ENCODE assay signal across 25 mouse cellular contexts in the genomic region with DNA sequence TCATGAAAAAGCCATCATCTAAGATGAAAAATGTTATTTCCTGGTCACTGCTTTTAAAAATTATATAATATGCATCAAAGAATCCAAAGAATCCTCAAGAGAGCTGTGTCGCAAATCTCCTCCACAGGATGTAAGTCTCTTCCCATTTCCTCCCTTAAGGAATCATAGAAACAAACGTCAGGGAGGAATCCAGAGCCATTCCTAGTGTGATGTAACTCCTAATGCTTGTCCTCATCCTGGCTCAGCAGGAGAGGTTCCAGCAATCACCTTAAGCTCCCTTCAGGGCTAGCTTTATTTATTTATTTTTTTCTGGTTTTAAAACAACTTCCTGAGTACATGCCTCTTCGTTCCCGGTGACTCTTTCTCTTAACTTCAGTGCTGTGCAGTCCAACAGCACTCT. TPM values are rescaled to one million over a fixed set of nuclear protein-coding genes. Genes with fewer than 3 reads are reported as not detected.
DNase-seq lines count a peak whose midpoint lies in the region; ATAC-seq and TF ChIP-seq lines count a peak whose summit lies in the region.
"Had no signal": no experiment of that assay in that cellular context is flagged by ENCODE, and none has a peak within 500 bp of the region (broad histone marks: within the 10 kb centered on the region; RNA-seq: fewer than 3 reads in every experiment).

No protein-coding gene starts in this region.

- H3K27ac ChIP-seq in forebrain, embryonic 11.5 days (ENCODE audit: low read depth, low read length) = no peak overlapping the region
- H3K27ac ChIP-seq in forebrain, embryonic 13.5 days = no peak overlapping the region
- no peak overlapping the region for H3K27ac ChIP-seq in hindbrain, postnatal 0 days
- no peak overlapping the region for H3K27ac ChIP-seq in hindbrain, embryonic 10.5 days
- H3K27ac ChIP-seq in lung, embryonic 16.5 days (ENCODE audit: low read length) = no peak overlapping the region
- no peak overlapping the region for H3K27ac ChIP-seq in stomach, postnatal 0 days (replicated peaks)
- H3K27ac ChIP-seq: embryonic facial prominence, embryonic 13.5 days; forebrain, embryonic 12.5 days; hindbrain, embryonic 13.5 days; limb, embryonic 13.5 days; midbrain, embryonic 10.5 days; midbrain, embryonic 15.5 days; neural tube, embryonic 15.5 days had no signal

- no peaks in the 10 kb centered on the region for H3K36me3 ChIP-seq in forebrain, embryonic 11.5 days (ENCODE audit: control insufficient read depth, insufficient read depth, low read length)
- no peaks in the 10 kb centered on the region for H3K36me3 ChIP-seq in forebrain, embryonic 13.5 days (ENCODE audit: poor library complexity, severe bottlenecking)
- H3K36me3 ChIP-seq in hindbrain, postnatal 0 days (ENCODE audit: insufficient read depth, low read length) = no peaks in the 10 kb centered on the region
- H3K36me3 ChIP-seq in hindbrain, embryonic 10.5 days = no peaks in the 10 kb centered on the region
- no peaks in the 10 kb centered on the region for H3K36me3 ChIP-seq in lung, embryonic 16.5 days (ENCODE audit: control insufficient read depth, insufficient read depth, low read length)
- no peaks in the 10 kb centered on the region for H3K36me3 ChIP-seq in stomach, postnatal 0 days (ENCODE audit: control insufficient read depth, insufficient read depth, low read length)
- H3K36me3 ChIP-seq: embryonic facial prominence, embryonic 13.5 days; forebrain, embryonic 12.5 days; heart, embryonic 12.5 days; hindbrain, embryonic 13.5 days; limb, embryonic 13.5 days; midbrain, embryonic 10.5 days; midbrain, embryonic 15.5 days; neural tube, embryonic 15.5 days had no signal

- no peak overlapping the region for H3K4me3 ChIP-seq in forebrain, embryonic 11.5 days (ENCODE audit: low read depth, low read length)
- no peak overlapping the region for H3K4me3 ChIP-seq in forebrain, embryonic 13.5 days
- H3K4me3 ChIP-seq in hindbrain, postnatal 0 days (ENCODE audit: low read length) = no peak overlapping the region
- H3K4me3 ChIP-seq in hindbrain, embryonic 10.5 days = no peak overlapping the region
- no peak overlapping the region for H3K4me3 ChIP-seq in lung, embryonic 16.5 days (ENCODE audit: low read length)
- H3K4me3 ChIP-seq in stomach, postnatal 0 days (ENCODE audit: low read depth, low read length) = no peak overlapping the region
- H3K4me3 ChIP-seq: embryonic facial prominence, embryonic 13.5 days; erythroblast, embryonic 14.5 days; forebrain, embryonic 12.5 days; heart, embryonic 12.5 days; hindbrain, embryonic 13.5 days; limb, embryonic 13.5 days; midbrain, embryonic 10.5 days; midbrain, embryonic 15.5 days; neural tube, embryonic 15.5 days had no signal

- no peak overlapping the region for H3K9ac ChIP-seq in forebrain, embryonic 11.5 days (ENCODE audit: low read length)
- H3K9ac ChIP-seq in forebrain, embryonic 13.5 days = no peak overlapping the region
- no peak overlapping the region for H3K9ac ChIP-seq in hindbrain, postnatal 0 days (replicated peaks; ENCODE audit: low read length)
- H3K9ac ChIP-seq in lung, embryonic 16.5 days (ENCODE audit: low read length) = 0 out of 2 replicates have a peak overlapping the region, but pooled peaks have one; percentile 5
- H3K9ac ChIP-seq in stomach, postnatal 0 days (ENCODE audit: low read length) = no peak overlapping the region
- H3K9ac ChIP-seq: embryonic facial prominence, embryonic 13.5 days; forebrain, embryonic 12.5 days; heart, embryonic 12.5 days; hindbrain, embryonic 13.5 days; limb, embryonic 13.5 days; midbrain, embryonic 15.5 days; neural tube, embryonic 15.5 days had no signal

- no peak for TF ChIP-seq EP300 in stomach, postnatal 0 days (optimal IDR thresholded peaks at IDR 0.05)

- no peaks in the 10 kb centered on the region for H3K9me3 ChIP-seq in forebrain, embryonic 11.5 days (ENCODE audit: control insufficient read depth, low read length)
- no peaks in the 10 kb centered on the region for H3K9me3 ChIP-seq in forebrain, embryonic 13.5 days (replicated peaks)
- H3K9me3 ChIP-seq in hindbrain, postnatal 0 days (ENCODE audit: low read length) = no peaks in the 10 kb centered on the region
- no peaks in the 10 kb centered on the region for H3K9me3 ChIP-seq in hindbrain, embryonic 10.5 days
- H3K9me3 ChIP-seq in lung, embryonic 16.5 days (ENCODE audit: control insufficient read depth, low read length) = no peaks in the 10 kb centered on the region
- H3K9me3 ChIP-seq in stomach, postnatal 0 days (ENCODE audit: control insufficient read depth, low read length) = no peaks in the 10 kb centered on the region
- H3K9me3 ChIP-seq: embryonic facial prominence, embryonic 13.5 days; forebrain, embryonic 12.5 days; heart, embryonic 12.5 days; hindbrain, embryonic 13.5 days; limb, embryonic 13.5 days; midbrain, embryonic 10.5 days; midbrain, embryonic 15.5 days; neural tube, embryonic 15.5 days had no signal

- WGBS in forebrain, embryonic 11.5 days = 59% methylated on average over 4 of the region's 4 CpGs
- 60% methylated on average over 4 of the region's 4 CpGs for WGBS in forebrain, embryonic 13.5 days
- WGBS in hindbrain, postnatal 0 days = 34% methylated on average over 4 of the region's 4 CpGs
- 58% methylated on average over 4 of the region's 4 CpGs for WGBS in hindbrain, embryonic 10.5 days
- 24% methylated on average over 4 of the region's 4 CpGs for WGBS in lung, embryonic 16.5 days
- 35% methylated on average over 4 of the region's 4 CpGs for WGBS in stomach, postnatal 0 days

- no peaks in the 10 kb centered on the region for H3K27me3 ChIP-seq in forebrain, embryonic 11.5 days (ENCODE audit: control insufficient read depth, insufficient read depth, low read length)
- H3K27me3 ChIP-seq in forebrain, embryonic 13.5 days = no peaks in the 10 kb centered on the region
- no peaks in the 10 kb centered on the region for H3K27me3 ChIP-seq in hindbrain, postnatal 0 days (ENCODE audit: insufficient read depth, low read length)
- H3K27me3 ChIP-seq in hindbrain, embryonic 10.5 days (ENCODE audit: insufficient read depth, poor library complexity, severe bottlenecking) = no peaks in the 10 kb centered on the region
- H3K27me3 ChIP-seq in lung, embryonic 16.5 days (ENCODE audit: control insufficient read depth, insufficient read depth, low read depth, low read length) = no peaks in the 10 kb centered on the region
- no peaks in the 10 kb centered on the region for H3K27me3 ChIP-seq in stomach, postnatal 0 days (ENCODE audit: control insufficient read depth, insufficient read depth, low read length)
- H3K27me3 ChIP-seq: embryonic facial prominence, embryonic 13.5 days; forebrain, embryonic 12.5 days; heart, embryonic 12.5 days; hindbrain, embryonic 13.5 days; limb, embryonic 13.5 days; midbrain, embryonic 15.5 days; neural tube, embryonic 15.5 days had no signal

- no peak for TF ChIP-seq CTCF in hindbrain, postnatal 0 days (IDR thresholded peaks at IDR 0.05; ENCODE audit: low read depth)
- TF ChIP-seq CTCF in stomach, postnatal 0 days (IDR thresholded peaks at IDR 0.05; ENCODE audit: low read depth) = no peak

- no peaks in the 10 kb centered on the region for H3K4me1 ChIP-seq in forebrain, embryonic 11.5 days (replicated peaks; ENCODE audit: control insufficient read depth, insufficient read depth, low read length)
- H3K4me1 ChIP-seq in forebrain, embryonic 13.5 days = peaks cover 4% of the 10 kb centered on the region; the same call in 1 of the 2 replicates
- no peaks in the 10 kb centered on the region for H3K4me1 ChIP-seq in hindbrain, postnatal 0 days (ENCODE audit: insufficient read depth, low read length)
- 0 out of 2 replicates have a peak, but pooled peaks cover 3% of the 10 kb centered on the region for H3K4me1 ChIP-seq in hindbrain, embryonic 10.5 days (replicated peaks)
- peaks cover 15% of the 10 kb centered on the region for H3K4me1 ChIP-seq in lung, embryonic 16.5 days (replicated peaks; ENCODE audit: control insufficient read depth, insufficient read depth, low read length)
- peaks cover 3% of the 10 kb centered on the region; the same call in 1 of the 2 replicates for H3K4me1 ChIP-seq in stomach, postnatal 0 days (replicated peaks; ENCODE audit: control insufficient read depth, insufficient read depth)
- H3K4me1 ChIP-seq: embryonic facial prominence, embryonic 13.5 days; forebrain, embryonic 12.5 days; hindbrain, embryonic 13.5 days; midbrain, embryonic 10.5 days; midbrain, embryonic 15.5 days; neural tube, embryonic 15.5 days had no signal

- no peak overlapping the region for H3K4me2 ChIP-seq in forebrain, embryonic 11.5 days (ENCODE audit: low read depth, low read length, severe bottlenecking)
- no peak overlapping the region for H3K4me2 ChIP-seq in forebrain, embryonic 13.5 days
- 0 out of 2 replicates have a peak overlapping the region, but pooled peaks have one; percentile 21 for H3K4me2 ChIP-seq in hindbrain, postnatal 0 days (ENCODE audit: low read depth, low read length)
- H3K4me2 ChIP-seq in lung, embryonic 16.5 days (ENCODE audit: low read depth, low read length) = no peak overlapping the region
- no peak overlapping the region for H3K4me2 ChIP-seq in stomach, postnatal 0 days (replicated peaks; ENCODE audit: low read depth)
- H3K4me2 ChIP-seq: embryonic facial prominence, embryonic 13.5 days; forebrain, embryonic 12.5 days; heart, embryonic 12.5 days; hindbrain, embryonic 13.5 days; limb, embryonic 13.5 days; liver, embryonic 11.5 days; midbrain, embryonic 15.5 days had no signal

- ATAC-seq in forebrain, embryonic 11.5 days (replicated peaks; ENCODE audit: low FRiP score) = 0 out of 2 replicates have a peak, but pooled peaks have one; percentile 58
- ATAC-seq in forebrain, embryonic 13.5 days = no peak
- ATAC-seq in hindbrain, postnatal 0 days = no peak
- ATAC-seq in lung, embryonic 16.5 days (ENCODE audit: low read depth) = 0 out of 2 replicates have a peak, but pooled peaks have one; percentile 43
- ATAC-seq in stomach, postnatal 0 days (ENCODE audit: low FRiP score, low TSS enrichment) = peak; percentile 18; the same call in 1 of the 2 replicates
- ATAC-seq: intestine, postnatal 0 days; Patski had no signal

- no peak for DNase-seq in forebrain, embryonic 11.5 days (ENCODE audit: low spot score)
- DNase-seq in hindbrain, postnatal 0 days (ENCODE audit: low spot score) = no peak
- no peak for DNase-seq in hindbrain, embryonic 10.5 days (ENCODE audit: low spot score)
- DNase-seq in lung, postnatal 14 days = no peak
- DNase-seq in stomach, postnatal 0 days (ENCODE audit: low spot score) = no peak
- DNase-seq: cerebellum, adult 11 months; cerebellum, adult 9-11 months; gastrocnemius, postnatal 25 days; right cerebral cortex, postnatal 14 days; thymus, adult 18-20 months; thymus, postnatal 36 days had no signal

RNA-seq across cellular contexts. Expression of gene Tmem30a, which starts 13.9 kb away (rescaled TPM):
- 77.6 and 84.9 TPM in 2 replicates for polyA plus RNA-seq in forebrain, embryonic 11.5 days (2014; fragmentation: Nextera tagmentation; extraction: Ambion mirVana)
- 87.6 and 88.2 TPM in 2 replicates for polyA plus RNA-seq in forebrain, embryonic 13.5 days (2015; fragmentation: Nextera tagmentation; extraction: Ambion mirVana)
- 193 and 218 TPM in 2 replicates for total RNA-seq in hindbrain, postnatal 0 days (2014; rRNA removed)
- 123 TPM in 2 replicates for polyA plus RNA-seq in hindbrain, postnatal 0 days (2015; fragmentation: Nextera tagmentation; extraction: Ambion mirVana)
- 60.7 and 61.2 TPM in 2 replicates for polyA plus RNA-seq in hindbrain, embryonic 10.5 days (2016; fragmentation: Nextera tagmentation; extraction: Ambion mirVana)
- polyA plus RNA-seq in lung, embryonic 16.5 days (2015; fragmentation: Nextera tagmentation; extraction: Ambion mirVana) = 96.6 and 97.3 TPM in 2 replicates
- 56.4 and 57.3 TPM in 2 replicates for polyA plus RNA-seq in stomach, postnatal 0 days (2015; fragmentation: Nextera tagmentation; extraction: Ambion mirVana)

RNA-seq across cellular contexts. Expression of gene Cox7a2, which starts 47.5 kb away (rescaled TPM):
- 531 and 572 TPM in 2 replicates for polyA plus RNA-seq in forebrain, embryonic 11.5 days (2014; fragmentation: Nextera tagmentation; extraction: Ambion mirVana)
- 755 and 828 TPM in 2 replicates for polyA plus RNA-seq in forebrain, embryonic 13.5 days (2015; fragmentation: Nextera tagmentation; extraction: Ambion mirVana)
- total RNA-seq in hindbrain, postnatal 0 days (2014; rRNA removed) = 376 and 422 TPM in 2 replicates
- polyA plus RNA-seq in hindbrain, postnatal 0 days (2015; fragmentation: Nextera tagmentation; extraction: Ambion mirVana) = 1,132 and 1,136 TPM in 2 replicates
- polyA plus RNA-seq in hindbrain, embryonic 10.5 days (2016; fragmentation: Nextera tagmentation; extraction: Ambion mirVana) = 667 and 753 TPM in 2 replicates
- 676 and 713 TPM in 2 replicates for polyA plus RNA-seq in lung, embryonic 16.5 days (2015; fragmentation: Nextera tagmentation; extraction: Ambion mirVana)
- 927 and 965 TPM in 2 replicates for polyA plus RNA-seq in stomach, postnatal 0 days (2015; fragmentation: Nextera tagmentation; extraction: Ambion mirVana)

Comparison
In these comparisons a context has a peak if more than half of its experiments do, and no peak if none do; other contexts are left out.
1. ATAC-seq: peak in forebrain, embryonic 11.5 days (single experiment), lung, embryonic 16.5 days (single experiment) and stomach, postnatal 0 days (single experiment); none in forebrain, embryonic 13.5 days (single experiment) and hindbrain, postnatal 0 days (single experiment).